Mouse (Mus musculus): ENCODE measurements around the gene Ank3. TPM values are rescaled to one million over a fixed set of nuclear protein-coding genes. Genes with fewer than 3 reads are reported as not detected.
A peak's percentile ranks its signal among the peaks of the same experiment; 100 is the strongest.
"Not testable (repeated sequence)": the region's sequence is repeated elsewhere in the genome, so short reads cannot be mapped to it uniquely, and the experiment has no call there.

The Ank3 gene
- polyA plus RNA-seq (2017; shearing (Covaris generic)), result 1 to 10 TPM; 1.1 to 1.2 TPM

DNA sequence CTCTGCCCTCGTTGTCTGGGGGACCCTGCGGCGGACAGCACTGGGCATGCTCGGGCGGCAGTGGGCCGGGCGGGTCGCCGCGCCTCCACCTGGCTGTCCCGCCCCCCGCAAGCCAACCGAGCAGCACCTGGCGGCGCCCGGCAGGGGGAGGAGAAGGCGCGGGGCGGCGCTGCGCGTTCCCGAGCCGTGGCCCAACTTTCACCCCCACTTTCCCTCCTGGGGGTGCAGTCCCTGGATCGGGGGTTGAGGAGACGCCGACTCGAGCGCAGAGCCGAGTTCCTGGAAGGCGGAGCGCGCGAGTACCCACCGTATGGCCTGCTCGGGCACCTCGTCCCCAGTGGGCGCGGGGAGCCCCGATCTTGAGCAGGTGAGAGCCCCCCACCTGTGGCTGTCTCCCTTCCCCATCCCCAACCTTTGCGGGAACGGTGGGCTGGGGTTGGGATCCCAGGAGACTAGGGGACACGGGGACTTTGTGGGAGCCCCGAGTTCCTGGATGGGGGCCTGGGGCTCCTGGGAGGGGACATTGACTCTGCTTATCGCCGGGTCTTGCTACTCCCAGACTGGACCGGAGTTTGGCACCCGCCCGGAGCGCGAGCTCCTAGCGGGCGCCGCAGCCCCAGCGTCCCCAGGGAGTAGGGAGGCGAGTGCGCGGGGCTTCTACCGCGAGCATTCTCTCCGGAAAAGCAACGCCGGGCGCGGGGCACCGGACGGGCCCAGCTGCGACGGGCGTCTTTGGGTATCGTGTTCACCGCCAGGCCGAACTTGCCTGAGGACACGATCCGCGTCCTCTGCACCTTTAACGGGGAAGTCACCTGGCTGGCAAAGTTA is at the start of gene Ank3:
TSS of gene Ank3 (plus strand) at position 11 of the 828 bp plus-strand sequence.
- no peak for ATAC-seq

DNA sequence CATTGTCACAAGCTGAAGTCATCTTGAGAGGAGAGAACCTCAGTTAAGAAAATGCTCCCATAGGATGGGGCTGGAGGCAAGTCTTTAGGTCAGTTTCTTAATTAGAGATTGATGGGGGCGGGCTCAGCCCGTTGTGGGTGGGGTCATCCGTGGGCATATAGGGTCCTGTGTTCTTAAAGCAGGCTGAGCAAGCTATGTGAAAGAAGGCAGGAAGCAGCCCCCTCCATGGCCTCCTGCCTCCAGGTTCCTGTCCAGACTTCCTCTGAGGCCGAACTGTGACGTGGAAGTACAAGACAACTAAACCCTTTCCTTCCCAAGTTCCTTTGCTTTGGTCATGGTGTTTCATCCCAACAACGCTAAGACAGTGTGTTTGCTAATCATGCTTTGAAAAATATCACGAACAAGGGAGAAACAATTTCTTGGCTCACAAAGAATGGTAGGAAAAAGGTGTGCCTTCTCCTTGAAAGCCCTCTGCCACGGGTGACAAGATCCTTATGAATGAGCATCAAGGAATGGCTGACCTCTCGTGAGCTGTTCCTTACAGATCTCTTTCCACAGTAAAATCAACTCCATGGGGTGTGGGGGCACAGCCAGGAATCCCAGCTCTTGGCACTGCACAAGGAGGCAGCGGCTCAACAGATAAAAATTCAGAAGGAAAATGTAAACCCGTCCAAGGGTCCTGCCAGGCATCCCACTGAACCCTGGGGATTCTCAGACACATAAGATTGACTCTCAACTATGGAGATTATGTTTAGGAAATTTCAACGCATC is 47.3 kb upstream of the Ank3 start:
- ATAC-seq, result no peak

DNA sequence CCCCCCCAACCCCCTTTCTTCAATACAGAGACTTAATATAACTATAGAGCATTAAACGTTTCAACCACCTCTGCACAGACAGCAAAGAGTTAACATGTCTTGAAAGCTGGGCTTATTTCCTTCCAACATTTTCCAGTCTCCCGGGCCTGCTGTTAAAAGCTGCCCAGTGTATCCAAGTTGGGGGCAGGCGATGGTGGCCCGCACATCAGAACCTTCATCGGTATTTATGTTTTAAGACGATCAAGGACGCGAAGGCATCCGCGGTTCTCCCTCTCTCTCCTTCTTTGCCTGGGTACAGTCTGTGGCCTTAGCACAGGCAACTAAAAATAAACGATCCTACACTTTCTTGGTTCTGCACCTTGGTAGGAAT is 46.7 kb upstream of the Ank3 start:
- no peak for ATAC-seq

DNA sequence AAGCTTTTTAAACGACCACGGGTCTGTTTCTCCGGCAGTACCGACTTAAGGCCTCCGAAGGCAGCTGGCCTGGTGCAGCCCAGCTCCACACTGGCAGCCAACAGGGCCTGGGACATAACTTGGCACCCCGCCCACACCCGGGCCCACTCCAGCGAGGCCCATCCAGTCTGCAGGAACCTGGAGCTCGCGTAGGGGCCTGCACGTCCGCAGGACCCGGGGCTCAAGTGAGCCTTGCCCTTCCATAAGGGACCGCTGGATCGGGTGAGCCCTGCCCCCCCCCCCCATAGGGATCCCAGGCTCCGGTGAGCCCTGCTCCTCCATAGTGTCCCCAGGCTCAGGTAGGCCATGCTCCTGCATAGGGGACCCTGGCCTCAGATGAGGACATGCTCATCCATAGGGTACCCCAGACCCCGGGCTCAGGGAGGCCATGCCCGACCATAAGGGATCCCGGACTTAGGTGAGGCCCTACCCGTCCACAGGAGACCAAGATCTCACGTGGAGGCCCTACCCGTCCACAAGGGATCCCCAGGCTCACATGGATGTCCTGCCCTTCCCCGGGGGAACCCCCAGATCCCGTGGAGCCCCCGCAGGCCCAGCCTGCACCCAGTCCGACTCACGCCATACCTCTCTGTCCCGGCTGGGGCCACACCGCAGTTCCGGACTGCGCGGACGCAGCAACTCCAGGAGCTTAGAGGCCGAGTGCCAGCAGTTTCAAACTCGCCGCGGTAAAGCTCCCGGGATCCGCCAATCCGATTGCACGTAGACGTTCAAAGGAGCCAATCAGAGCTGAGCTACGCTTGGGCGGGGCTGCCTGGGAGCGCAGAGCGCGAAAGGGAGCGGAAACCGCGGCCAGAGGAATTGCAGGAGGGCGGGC is 46.1 kb upstream of the Ank3 start, which contains the start of gene Cdk1:
TSS of gene Cdk1 (minus strand) at position 727 of the 874 bp plus-strand sequence.
- peak; percentile 98 for ATAC-seq

DNA sequence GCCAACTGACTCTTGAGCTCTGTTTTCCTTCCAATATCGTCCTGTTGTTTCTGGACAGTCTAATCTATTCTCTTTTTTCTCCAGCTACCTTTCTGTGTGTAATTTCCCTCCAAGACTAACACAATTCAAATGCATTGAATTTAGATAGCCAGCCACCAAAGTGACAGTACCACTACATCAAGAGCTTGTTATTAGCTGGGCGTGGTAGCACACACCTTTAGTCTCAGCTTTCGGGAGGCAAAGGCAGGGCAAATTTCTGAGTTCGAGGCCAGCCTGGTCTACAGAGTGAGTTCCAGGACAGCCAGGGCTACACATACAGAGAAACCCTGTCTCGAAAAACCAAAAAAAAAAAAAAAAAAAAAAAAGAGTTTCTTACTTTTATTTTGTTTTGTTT is 45.5 kb upstream of the Ank3 start:
- ATAC-seq, result not testable (repeated sequence)

DNA sequence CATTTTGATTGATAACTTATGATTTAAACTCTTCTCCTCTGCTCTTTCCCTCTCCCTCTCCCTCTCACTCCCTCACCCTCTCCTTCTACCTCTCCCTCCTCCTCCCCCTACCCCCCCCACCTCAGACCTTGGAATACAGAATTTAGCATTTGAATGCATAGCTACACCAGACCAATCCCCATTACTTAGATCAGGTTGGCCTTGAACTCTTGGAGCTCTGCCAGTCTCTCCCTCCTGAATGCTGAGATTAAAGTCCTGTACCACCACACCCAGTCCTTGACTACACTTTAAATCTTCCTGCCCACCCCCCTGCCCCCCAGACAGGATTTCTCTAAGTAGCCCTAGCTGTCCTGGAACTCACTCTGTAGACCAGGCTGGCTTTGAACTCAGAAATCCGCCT is 38.9 kb upstream of the Ank3 start:
- no peak for ATAC-seq

DNA sequence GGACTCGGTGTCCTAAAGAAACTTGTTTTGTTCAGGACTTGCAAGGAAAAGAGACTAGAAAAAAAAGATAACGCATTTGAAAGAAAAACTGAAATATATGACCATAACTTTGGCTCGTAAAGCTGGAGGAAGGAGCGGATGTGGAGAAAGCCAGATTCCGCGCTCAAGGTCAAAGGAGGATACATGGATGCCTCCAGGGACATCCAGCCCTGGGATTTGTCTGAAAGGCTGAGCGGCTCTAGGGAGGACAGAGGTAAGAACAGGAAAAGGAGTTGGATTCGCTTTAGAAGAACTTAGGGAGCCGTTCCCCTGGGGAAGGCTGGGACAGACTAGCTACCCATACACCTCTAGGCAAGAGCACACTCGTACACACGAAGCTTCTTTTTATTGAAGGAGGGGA is 32.4 kb upstream of the Ank3 start:
- ATAC-seq, result no peak

DNA sequence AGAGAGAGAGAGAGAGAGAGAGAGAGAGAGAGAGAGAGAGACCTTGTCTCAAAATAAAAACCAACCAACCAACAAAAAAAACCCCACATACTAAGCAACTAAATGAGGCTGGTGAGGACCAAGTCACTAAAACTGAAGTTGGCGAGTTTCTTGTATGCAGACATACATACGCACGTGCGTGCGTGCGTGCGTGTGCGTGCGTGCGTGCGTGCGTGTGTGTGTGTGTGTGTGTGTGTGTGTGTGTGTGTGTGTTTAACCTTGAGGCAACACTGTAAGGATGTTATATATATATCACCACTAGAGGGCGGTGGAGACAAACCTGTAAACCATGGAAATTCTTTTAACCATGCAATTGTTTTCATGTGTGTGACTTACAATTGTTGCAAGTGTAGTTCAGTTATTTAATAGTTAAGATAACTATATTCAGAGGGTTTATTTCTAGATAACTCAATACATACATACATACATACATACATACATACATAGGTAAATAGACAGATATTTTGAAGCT is 31.6 kb upstream of the Ank3 start:
- no peak for ATAC-seq

DNA sequence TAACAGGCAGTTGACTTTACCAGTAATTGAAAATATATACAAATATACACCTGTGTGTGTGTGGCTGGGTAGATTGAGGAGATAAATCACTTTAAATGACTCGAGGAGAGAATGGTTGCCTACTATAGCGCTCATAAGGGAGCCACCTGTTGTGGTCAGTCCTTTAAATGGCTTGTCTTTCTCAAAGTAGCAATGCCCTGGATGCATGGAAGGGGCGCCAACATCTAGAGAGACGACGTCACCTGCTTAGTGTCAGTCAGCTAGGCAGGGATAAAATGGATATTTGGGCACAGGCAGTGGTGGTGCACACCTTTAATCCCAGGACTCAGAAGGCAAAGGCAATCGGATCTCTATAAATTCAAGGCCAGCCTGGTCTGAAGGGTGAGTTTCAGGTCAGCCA is 29.3 kb upstream of the Ank3 start:
- ATAC-seq, result no peak

DNA sequence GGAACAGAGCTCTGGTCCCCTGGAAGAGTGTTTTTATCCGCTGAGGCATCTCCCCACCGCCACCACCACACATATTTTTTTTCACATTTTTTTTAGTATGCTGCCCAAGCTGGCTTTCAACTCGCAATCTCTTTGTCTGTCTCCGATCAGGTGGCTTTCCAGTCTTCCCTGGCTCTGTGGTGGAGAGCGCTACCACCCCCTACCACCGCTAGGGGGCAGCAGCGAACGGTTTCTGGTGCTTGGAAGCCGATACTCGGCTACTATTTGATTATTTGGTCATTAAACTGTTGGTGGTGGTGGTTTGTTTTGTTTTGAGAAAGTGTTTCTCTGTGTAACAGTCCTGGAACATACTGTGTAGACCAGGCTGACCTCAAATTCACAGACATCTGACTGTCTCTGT is 27.1 kb upstream of the Ank3 start:
- no peak for ATAC-seq

DNA sequence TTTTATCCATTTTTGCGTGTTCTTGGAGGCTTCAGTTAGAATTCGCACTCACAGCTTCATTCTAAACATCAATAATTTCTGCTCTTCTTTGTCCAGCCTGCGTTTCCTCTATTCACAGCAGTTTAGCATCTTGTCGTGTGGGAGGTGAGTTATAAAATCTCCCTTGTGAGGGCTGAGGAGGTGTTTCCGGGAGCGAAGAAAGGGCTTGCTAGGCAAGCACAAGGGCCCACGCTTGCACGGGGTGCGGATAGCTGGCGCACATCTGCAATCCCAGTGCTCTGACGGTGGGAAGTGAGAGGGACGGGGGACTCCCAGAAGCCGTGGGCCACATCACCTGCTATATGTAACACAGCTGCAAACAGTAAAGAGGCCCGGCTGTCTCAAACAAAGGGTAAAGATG is 26.5 kb upstream of the Ank3 start:
- no peak for ATAC-seq

DNA sequence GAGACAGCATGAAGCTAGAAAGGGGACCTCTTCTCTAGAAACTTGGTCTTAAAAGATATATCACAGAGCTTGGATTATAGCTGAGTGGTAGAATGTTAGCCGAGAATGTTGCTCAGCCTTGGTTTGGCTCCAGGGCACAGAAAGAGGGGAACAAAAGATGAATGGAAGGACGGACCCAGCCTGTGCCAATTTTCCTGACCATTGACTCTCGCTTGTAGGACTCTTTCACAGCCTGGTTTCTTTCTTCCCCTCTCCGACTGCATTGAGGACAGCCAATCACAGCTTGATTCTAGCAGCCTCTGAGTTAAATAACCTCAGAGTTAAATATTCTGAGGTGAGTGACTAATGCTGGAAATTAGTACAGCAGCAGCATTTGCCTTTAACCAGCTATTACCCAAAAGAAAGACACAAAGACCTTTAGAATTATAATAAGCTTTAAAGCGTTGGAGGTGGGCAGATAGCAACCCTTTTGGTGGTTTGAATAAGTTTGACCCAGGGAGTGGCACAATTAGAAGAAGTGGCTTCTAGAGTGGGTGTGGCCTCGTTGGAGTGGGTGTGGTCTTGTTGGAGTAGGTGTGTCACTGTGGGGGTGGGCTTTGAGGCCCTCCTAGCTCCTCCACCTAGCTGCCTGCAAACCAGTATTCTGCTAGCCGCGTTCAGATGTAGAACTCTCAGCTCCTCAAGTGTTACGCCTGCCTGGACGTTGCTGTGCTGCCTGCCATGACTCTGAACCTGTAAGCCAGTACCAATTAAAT is 24.6 kb upstream of the Ank3 start:
- no peak for ATAC-seq

DNA sequence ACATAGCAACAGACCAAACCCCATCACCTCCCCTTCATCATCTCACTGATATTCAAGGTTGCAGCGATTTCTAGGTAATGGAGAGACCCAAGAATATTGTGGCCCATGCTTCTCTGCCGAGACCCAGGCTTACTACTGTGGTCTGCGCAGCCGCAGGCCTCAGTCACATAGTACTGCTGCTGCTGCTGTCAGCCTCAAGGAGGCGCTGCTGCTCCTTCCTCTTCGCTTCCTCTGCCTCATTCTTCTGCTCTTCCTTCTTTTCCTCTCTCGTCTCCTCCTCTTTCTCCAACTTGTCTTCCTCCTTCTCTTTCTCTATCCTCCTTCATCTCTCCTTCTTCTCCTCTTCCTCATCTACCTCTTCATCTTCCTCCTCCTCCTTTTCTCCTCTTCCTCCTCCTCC is 23.4 kb upstream of the Ank3 start:
- ATAC-seq, result no peak

DNA sequence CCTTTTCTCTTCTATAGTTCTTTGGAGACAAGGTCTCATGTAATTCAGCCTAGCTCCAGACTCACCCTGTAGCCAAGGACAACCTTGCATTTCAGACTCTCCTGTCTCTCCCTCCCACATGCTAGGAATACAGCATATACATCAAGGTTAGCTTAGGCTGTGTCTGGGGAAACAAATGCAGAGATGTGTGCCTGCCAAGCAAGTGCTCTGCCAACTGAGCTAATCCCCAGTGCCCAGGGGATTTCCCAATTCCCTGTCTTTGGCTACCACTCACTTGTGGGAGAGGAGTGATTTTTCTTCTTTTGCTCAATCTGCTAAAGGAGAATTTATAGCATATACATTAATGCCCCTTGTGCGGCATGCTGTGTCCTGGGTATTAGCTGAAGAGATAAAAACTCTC is 15.4 kb upstream of the Ank3 start:
- no peak for ATAC-seq

DNA sequence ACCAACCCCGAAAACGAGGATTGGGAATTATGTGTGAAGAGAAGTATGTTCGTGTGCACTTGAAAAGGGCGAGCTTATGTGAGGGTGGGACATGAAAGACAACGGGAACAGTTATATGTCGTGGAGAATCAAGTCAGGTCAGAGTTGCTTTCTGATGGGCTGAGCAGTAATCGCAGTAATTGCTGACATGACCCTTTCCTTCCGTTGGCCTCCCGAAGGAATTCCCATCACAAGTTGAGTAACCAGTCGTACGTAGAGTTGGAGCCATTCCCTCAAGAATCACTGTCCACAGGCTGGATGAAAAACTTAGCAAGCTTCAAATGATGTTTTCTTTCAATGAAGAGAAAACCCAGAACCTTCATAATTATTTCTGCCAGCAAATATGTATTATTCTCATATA is 13.9 kb upstream of the Ank3 start:
- ATAC-seq, result no peak

DNA sequence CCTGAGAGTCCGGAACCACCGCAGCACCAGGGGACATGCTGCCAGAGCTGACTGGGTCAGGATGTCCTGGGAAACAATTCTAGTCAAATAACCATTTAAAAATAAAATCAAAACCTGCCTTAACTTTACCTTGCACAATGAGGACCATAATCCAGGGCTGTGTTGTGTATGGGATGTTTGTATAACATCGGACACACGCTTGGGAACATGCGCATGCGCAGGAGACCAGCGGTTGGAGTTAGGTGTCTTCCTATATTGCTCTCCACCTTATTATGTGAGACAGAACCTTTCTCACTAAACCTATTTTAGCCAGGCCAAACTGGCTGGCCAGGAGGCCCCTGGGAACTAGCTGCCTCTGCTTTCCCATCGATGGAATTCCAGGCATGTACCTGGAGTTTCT is 13.4 kb upstream of the Ank3 start:
- ATAC-seq, result no peak

DNA sequence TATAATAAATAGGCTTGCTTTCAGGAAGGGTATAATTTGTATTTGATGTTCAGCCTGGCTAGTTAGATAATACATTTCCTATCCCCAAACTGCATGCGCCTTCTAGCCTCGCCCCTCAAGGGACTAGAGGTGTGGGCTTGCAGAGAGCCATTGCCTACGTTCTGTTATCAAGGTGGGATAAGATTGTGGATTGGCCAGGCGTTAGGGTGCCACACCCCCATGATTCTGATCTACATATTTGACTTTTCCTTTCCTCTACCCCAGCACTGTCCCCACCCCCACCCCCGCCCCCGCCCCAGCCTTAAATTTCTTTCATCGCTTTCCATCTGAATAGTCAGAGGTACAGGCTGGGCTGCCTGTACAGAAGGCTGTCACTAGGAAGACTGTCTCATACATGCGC is 11.8 kb upstream of the Ank3 start:
- no peak for ATAC-seq

DNA sequence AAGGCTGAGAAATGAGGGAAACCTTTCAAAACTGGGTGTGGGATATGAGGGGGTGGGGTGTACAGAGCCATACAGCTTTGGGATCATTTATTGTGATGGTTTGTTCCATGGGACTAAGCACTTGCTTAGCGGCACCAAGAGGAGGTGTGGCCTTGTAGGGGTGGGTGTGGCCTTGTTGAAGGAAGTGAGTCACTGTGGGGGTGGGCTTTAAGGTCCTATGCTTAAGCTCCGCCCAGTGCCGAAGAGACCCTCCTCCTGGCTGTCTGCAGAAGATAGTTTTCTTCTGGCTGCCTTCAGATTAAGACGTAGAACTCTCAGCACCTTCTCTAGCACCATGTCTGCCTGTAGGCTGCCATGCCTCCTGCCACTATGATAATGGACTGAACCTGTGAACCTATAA is 9.1 kb upstream of the Ank3 start:
- ATAC-seq, result no peak

DNA sequence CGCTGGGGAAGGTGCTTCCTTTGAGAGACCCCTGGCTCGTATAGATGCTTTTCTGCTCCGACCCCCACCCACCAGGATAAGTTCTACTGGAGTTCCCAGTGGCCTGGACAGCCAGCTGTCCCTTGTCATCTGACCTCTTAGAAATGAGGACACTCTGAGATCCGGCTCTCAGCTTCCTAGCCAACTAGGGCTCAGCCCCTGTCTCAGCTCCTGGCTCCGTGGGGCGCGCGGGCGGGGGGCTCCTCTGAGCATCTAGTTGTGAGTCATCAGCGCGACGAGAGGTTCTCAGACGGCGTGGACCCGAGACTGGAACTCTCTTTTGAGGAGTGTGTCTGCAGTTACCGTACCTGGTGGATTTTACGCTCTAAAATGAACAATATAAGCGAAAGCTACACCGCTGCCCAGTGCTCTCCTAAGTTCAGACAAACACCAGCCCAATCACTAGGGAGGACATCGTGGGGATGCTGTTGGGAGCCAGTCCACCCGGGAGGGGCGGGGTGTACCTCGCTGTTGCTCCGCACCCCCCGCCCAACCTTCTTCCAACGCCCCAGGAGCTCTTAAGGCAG is 293 bp upstream of the Ank3 start:
- no peak for ATAC-seq

DNA sequence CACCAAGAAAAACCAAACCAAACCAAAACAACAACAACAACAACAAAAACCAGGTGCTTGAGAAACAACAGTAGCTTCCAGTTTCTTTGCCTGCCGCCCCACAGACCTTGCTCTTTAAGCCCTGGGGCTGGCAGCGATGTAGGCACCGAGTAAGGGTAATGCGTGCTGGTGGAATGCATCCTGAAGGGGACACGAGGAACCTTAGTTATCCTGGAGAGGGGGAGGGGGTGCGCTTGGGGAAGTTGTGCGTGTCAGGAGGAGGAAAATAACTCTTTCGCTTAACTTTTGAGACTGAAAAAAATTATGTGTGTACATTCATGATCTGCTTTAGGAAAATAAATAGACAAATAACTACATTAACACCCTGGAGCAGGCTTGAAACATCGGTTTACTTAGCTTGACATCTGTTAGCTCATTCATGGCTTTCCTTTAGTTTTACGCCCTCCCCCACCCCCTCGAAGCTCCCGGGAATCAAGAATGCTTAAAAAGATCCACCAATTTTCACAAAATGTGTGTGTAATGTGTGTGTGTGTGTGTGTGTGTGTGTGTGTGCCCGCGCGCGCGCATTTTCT is 1.3 kb downstream of the Ank3 start:
- ATAC-seq, result no peak

DNA sequence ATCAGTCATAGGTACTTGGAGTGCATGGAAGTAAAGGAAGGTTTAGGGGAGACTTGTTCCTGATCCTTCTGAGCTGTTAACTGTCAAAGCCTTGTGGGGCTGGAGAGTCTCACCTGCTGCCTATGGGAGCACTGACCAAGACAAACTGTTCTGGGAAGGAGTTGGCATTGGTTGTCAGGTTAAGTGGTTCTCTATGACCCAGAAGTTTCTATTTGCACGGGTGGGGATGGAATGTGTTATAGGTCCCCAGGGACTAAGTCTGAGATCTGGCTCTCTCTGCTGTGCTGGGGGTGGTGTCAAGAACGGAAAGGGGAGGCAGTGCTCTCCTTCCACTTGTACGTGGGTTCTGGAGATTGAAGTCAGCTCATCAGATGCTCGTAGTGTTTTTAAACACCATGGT is 6.9 kb downstream of the Ank3 start:
- ATAC-seq, result no peak
